Mouse (Mus musculus) WW6 (cell line): ENCODE data around the gene Zbtb5.
"Not testable (repeated sequence)": the region's sequence is repeated elsewhere in the genome, so short reads cannot be mapped to it uniquely, and the experiment has no call there.

Experiments
- DNase-seq: peaks from one replicate; pipeline ENCODE4 v3.0.0-alpha.2; 2013; ENCODE audit warnings: low read depth, low spot score

The Zbtb5 gene

DNA sequence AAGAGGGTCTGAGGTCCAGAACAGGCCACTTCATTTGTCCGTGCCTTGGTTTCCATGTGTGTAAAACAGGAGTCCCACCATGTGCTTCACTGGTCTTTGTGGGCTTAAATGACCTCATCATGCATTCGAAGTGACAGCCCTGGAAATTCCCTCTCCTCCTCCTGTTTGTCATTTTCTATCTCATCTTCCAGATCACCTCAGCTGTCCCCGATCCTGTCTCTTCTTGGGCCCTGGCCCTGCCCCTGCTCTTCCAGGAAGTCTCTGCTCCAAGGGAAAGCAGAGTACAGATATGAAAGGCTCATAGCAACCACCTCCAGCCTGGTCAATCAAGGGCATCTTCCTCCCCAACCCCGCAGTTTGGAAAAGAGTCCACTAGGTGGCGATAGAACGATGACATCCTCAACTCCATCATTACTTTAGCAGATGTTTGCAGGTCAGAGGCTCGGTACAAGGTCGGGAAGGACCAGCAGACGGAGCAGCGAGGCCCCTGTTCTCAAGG, 41.6 kb downstream of the Zbtb5 start:
- peak; percentile 60 for DNase-seq

DNA sequence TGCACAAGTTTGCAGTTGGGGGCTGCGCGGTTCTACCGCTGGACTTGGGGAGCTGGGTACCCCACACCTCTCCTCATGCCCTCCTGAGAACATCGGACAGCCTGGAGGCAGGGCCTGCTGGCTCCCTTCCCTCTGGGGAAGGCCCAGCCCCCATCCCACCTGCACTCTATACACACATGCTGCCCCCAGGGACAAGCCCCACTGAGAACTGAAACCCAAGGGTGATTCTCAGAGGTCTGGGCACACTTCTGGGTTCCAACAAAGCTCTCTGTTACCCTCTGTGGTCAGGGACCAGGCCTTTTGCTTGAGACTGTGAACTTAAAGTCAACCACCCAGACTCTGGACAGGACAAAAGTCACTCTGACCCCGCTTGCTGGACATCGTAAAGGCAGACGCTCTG, 42.2 kb downstream of the Zbtb5 start:
- no peak for DNase-seq

DNA sequence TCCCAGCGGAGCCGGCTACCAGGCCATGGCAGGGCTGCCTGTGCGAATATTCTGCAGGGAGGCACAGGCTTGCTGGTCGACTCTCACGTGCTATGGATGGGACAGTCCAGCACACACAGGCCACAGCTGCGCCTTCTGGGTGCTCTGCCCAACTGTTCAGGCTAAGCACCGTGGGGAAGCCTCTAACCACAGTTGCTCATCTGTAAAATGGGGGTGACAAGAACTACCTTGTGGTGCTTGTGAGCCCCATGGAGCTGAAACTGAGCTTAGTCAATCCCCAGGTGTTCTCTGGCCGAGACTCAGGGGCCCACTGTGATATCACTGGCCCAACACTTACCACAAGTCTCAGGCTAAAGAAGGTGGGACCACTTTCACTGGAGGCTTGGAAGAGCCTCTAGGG, 44.8 kb downstream of the Zbtb5 start:
- no peak for DNase-seq

DNA sequence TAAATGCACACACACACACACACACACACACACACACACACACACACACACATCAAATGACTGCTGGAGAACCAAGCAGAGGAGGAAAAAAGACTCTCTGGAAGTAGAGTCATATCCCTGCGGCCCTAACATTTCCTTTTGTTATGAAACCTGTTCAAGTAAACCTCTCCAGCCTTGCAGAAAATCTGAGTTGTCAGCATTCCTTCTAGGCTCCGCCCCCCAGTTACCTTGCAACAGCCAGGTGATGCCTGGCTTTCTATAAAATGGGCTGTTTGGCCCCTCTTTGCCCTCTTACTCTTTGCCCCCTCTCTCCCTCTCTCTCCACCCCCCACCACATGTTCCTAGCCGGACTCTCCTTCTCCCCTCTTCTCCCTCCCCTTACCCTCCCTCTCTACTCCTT, 46.5 kb downstream of the Zbtb5 start:
- DNase-seq, result no peak

DNA sequence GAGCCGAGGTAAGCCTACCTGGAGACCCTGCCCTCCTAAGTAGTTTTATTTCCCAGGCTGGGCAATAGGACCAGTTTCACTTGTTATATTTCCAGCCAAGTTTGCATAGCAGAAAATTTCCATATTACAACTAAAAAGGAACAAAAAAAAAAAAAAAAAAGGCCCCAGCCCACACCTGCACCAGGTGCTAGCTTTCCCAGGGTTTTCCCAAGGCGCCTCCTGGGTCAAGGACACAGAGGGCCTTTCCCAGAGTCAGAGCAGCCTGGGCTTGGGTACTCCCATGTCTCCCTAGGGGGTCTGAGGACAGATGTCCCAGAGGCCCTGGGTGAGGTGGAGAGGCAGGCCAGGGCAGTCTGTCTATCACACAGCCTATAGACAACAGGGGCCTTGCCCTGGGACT, 47.0 kb downstream of the Zbtb5 start:
- DNase-seq, result no peak

DNA sequence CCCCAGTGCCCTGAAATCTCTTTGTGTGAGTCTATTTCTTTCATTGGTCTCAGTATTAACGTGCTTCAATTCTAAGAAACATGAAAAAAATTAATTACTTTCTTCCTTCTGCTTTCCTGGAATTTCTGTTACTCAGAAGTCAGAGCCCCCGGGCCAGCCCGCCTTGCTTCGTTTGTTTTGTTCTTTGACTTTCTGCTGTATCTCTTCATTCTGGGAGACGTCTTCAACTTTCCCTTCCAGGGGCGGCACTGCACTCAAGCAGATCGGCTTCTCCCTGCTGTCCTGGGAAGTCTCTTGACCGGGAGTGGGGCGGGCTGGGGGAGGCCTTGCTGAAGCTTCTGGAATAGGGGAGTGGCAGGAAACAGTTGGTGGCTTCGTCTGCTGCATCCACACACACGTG, 49.1 kb downstream of the Zbtb5 start:
- DNase-seq, result no peak

DNA sequence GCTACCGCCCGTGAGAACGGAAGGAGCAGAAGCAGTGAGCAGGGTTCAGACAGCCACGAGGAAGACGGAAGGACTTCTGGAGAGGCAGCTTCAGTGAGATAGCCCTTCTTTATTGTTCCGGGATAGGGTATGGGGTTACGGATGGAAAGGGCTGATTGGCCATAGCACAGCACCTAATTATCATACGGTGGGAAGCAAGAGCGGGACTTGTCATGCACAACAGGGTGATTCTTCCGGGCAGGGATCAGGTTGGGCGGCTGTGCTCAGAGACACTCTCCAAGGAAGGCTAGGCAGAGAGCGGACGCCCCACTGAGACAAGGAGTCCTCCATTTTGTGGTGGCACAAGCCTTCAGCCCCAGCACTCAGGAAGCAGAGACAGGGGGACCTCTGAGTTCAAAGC, 53.0 kb downstream of the Zbtb5 start:
- peak; percentile 60 for DNase-seq

DNA sequence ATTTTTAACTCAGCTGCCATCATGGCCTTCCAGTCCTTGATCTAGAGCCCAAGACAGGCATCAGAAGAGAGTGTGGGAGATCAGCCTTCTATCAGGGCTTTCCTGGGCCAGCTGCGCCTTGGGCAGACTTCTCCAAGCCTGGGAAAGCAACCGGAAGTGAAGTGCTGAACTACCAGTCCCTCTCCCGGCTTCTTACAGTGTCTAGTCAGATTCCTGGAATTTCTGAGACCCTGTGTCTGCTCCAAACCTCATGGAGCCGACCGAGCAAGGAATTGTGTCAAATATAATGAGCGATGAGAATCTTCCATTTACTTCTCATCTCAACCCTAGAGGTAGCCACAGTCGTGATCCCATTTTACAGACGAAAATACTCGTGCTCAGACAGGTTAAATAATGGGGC, 53.4 kb downstream of the Zbtb5 start:
- DNase-seq, result no peak

DNA sequence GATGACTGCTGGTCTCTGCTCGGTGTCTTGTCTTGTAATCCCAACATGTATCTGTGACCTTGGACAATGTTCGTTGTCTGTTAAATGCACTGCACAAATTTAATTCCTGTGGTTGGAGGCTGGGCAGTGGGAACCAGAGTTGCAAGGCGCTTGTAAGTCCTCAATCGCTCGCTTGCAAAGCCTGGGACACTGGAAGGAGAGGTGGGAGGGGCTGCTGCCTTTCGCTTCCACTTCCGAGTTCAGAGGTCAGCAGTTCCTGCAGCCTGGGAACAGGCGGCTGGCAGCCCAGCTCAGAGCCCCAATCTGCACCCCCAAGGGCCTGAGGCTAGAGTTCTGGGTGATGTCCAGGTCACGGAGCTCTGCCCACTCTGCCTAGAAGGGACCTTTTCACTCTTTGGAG, 59.2 kb downstream of the Zbtb5 start:
- DNase-seq, result no peak

DNA sequence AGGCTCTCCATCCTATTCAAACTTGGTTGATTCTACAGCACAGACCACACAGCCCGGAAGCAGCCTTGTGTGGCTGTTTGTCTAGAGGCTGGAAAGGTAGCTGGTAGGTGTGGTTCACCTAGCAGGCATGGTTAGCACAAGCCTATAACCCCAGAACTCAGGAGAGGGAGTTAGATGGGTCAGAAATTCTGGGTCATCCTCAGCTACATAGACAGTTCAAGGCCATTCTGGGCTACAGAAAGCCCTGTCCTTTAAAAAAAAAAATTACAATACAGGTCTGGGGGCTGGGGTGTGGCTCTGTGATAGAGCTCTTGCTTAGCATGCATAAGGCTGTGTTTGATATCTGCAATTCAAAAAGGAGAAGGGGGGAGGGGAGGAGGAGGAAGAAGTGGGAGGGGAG, 63.9 kb downstream of the Zbtb5 start:
- DNase-seq, result no peak

DNA sequence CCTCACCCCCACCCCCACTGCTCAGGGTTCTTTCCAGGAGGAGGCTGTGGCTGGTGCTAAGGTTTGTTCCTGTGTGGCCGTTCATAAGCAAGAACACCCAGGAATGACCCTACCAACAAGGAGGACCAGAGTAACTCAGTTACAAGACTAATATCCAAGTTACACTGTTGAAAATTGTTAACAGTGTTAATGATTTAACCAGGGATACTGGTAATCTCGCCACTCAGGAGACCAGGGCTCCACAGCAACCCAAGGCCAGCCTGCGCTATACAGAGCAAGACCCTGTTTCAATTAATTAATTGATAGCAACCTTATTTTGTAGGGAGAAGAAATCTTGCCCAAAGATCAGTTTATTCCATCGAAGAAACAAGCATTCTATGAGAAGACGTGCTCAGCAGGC, 64.7 kb downstream of the Zbtb5 start:
- no peak for DNase-seq

DNA sequence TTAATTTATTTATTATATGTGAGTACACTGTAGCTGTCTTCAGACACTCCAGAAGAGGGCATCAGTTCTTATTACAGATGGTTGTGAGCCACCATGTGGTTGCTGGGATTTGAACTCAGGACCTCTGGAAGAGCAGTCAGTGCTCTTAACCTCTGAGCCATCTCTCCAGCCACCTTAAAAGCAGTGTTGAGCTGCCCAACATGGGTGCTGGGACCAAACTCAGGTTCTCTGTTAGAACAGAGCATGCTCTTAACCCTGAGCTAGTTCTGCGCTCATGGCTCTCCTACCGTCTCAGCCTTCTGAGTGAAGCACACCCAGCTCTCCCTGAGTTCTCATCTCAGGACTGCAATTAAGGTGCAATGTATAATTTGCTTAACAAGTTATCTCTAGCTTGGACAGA, 66.1 kb downstream of the Zbtb5 start:
- DNase-seq, result not testable (repeated sequence)

DNA sequence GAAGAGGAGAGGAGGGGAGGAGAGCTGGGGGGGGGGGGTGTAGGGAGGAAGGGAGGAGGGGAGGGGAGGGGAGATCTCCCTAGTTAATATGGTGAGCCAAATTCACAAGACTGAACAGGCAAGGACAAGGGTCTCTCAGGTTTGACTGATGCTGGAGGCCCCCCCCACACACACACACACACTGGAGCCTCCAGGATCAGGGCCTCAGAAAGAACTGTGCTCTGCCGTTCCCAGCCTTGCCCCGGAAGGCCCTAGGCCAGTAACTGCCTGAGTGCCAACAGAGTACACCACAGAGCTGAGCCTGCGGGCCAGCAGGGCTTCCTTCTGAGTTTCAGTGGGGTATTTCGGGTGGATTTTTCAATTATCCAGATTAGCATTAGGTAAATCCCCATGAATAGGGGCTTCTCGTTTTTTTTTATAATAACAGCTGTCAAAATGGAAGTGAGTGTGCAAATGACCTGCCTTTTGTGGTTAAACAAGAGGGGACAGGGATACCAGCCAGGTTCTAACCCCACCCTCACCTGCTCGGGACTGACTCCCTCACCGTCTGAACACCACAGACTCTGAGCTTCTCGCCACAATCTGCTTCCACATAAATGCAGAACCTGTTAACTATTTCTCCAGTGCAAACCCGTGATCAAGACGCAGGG, 67.7 kb downstream of the Zbtb5 start:
- no peak for DNase-seq

DNA sequence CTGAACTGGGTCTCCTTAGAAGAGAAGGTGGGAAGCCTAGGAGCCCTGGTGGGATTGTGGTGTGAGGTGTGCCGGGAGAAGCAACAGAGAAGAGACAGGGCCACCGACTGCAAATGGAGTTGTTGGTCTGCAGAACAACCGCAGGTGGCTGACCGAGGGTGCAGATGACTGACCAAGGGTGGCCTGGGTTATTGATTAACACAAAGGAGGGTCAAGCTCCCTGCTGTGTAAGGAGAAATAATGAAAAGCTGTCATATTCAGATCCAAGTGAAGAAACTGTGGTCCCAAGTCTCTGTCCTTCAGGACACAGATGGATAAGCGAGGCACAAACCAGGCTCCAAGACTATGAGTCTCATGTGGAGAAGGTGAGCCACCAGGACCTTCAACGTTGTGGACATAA, 68.7 kb downstream of the Zbtb5 start:
- no peak for DNase-seq

DNA sequence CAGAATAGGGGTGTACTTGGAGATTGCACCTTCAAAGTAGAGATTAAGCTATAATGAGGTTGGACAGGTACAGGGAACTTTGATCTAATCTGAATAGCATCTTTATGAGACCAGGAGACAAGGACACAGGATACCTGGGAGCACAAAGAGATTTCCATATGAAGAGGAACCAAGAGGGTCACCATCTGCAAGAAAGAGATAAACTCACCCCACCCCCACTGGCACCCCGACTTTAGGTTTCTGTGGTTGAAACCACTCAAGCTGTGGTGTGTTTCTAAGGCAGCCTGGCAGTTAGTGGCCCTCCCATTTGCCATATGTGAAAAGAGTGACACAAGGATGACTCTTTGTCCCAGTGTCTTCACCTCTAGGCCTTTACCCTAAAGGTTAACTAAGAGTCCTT, 70.0 kb downstream of the Zbtb5 start:
- no peak for DNase-seq
